Mouse (Mus musculus) adrenal gland, adult (tissue): ENCODE results near the gene Borcs8.

Experiments
- DNase-seq, 2 experiments: peaks; one replicate each; pipeline ENCODE4 v3.0.0; 2022 to 2023; ENCODE audit warnings: low spot score in 1 of 2; ENCODE audit not compliant: inconsistent age in 2 of 2

The Borcs8 gene

GRCm38 (mm10) chr8:70173320-70173719 is 34.0 kb downstream of the Borcs8 start:
- no peak for DNase-seq

GRCm38 (mm10) chr8:70174079-70174478 is 34.8 kb downstream of the Borcs8 start:
- no peak for DNase-seq

DNA sequence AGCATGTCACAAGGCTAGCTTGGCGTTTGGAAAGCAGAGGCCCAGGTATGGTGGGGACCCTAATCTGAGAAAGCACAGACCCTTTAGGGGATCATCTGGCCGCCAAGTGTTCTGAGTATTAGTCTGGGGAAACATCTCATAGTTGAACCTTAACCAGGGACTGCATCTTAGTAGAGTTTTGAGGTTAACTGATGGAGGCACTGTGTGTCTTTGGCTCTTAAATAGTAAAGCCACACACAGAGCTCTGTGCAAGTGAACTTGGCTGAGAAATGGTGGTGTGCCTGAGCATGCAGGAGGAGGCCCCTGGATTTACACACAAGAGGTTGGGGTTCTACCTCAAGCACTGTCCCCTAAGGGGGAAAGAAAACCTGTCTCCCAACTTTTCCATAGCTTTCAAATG is 38.9 kb downstream of the Borcs8 start:
- DNase-seq, result no peak

DNA sequence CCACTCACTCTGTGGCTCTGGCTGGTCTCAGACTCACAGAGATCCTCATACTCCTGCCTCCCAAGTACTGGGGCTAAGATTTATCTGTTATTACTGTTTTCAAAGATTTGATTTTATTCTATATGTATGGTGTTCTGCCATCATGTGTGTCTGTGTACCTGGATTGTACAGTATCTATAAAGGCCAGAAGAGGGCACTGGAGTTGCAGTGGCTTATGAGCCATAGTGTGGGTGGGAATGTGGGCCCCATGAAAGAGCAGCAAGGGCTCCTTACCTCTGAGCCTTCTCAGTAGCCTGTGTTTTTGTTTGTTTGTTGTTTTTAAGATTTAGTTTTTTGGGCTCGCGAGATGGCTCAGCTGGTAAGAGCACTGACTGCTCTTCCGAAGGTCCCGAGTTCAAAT is 39.8 kb downstream of the Borcs8 start:
- DNase-seq, result no peak

GRCm38 (mm10) chr8:70181212-70181902 is 42.1 kb downstream of the Borcs8 start:
- no peak for DNase-seq

DNA sequence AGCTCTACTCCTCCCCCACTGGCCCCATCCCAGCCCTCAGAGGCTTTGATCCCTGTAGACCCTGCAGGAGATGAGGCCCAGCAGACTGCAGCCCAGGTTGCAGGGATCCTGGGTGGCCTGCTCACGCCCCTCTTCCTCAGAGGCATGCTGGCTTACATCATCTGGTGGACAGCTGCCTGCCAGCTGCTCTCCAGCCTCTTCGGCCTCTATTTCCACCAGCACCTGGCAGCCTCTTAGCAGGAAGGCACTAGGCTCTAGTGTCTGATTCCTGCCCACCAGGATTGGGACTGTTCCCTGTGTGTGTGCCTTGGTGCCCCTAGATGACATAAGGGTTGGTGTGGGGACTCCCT is 42.6 kb downstream of the Borcs8 start:
- no peak for DNase-seq

DNA sequence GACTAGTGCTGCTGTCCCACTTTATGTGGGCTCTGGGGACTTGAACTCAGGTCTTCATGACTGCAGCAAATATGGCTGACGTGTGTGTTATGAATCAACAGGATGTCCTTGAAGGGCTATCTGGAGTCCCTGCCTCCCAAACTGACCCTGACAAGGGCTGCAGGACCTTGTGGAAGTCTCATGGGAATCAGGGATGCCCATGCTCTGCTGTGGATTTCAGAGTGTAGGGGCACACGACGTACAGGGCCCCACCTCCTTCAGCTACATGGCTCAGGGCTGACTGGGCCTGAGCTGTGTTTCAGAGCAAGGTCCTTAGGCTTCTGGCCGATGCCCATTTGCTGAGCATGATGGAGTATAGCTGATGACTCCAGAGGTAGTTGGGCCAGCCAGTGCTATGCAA is 43.9 kb downstream of the Borcs8 start:
- DNase-seq, result peak in 1 of 2 experiments; percentile 74

GRCm38 (mm10) chr8:70188707-70189106 is 49.4 kb downstream of the Borcs8 start:
- DNase-seq, result no peak

GRCm38 (mm10) chr8:70193238-70193637 is 53.9 kb downstream of the Borcs8 start:
- DNase-seq, result no peak

DNA sequence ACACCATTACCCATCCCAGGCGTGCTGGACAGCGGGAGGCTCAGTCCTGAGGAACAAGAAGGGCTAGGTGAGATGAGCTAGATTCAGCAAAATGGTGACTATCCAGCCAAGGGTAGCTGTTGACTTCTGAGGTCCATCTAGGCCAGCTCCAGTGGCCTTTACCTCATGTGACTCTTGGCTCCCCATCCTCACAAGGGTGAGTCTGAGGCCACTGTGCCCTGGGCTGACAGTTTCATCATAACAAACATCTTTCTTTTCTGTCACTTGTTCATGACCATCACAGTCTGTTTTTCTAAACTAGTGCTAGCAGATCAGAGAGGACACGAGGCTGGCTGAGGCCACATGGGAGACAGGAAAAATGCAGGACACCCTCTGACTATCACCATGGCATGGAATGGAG is 54.9 kb downstream of the Borcs8 start:
- peak in 1 of 2 experiments; percentile 76 for DNase-seq

DNA sequence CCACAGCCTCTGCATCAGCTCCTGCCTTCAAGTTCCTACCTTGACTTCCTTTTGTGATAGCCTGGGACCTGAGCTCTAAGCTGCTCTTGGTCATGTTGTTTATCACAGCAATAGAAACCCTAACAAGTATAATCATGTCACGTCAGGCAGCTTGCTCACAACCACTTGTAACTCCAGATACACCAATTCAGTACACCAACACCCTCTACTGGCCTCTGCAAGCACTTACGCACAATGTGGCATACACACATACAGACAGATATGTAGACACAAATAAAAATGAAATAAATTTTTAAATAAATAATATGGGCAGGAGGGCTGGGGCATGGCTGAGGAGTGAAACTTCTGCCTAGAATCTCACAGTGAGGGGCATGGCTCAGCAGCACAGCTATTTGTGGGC is 56.5 kb downstream of the Borcs8 start:
- no peak for DNase-seq
